Mouse (Mus musculus) hindbrain, embryonic 10.5 days (tissue): ENCODE results near the gene Gtf2a1l. TPM values are rescaled to one million over a fixed set of nuclear protein-coding genes. Genes with fewer than 3 reads are reported as not detected.
A peak's percentile ranks its signal among the peaks of the same experiment; 100 is the strongest.

Experiments used
- DNase-seq: peaks from one replicate; pipeline ENCODE4 v3.0.0-alpha.2; 2017; ENCODE audit warnings: low spot score
- H3K27ac ChIP-seq: fragments of 300-500 bp; sonication (generic); 2 replicates; pipeline ENCODE4 v1.5.1; 2016; ENCODE audit warnings: mild to moderate bottlenecking, moderate library complexity
- H3K27me3 ChIP-seq: fragments of 300-500 bp; sonication (generic); 2 replicates; pipeline ENCODE4 v1.6.1; 2016; ENCODE audit warnings: mild to moderate bottlenecking; ENCODE audit not compliant: poor library complexity, insufficient read depth, severe bottlenecking
- H3K36me3 ChIP-seq: fragments of 300-500 bp; sonication (generic); 2 replicates; pipeline ENCODE4 v1.6.1; 2016; ENCODE audit warnings: mild to moderate bottlenecking, moderate library complexity
- H3K4me1 ChIP-seq: fragments of 300-500 bp; sonication (generic); replicated peaks from 2 replicates; pipeline ENCODE4 v1.6.1; 2016; ENCODE audit warnings: mild to moderate bottlenecking
- H3K4me3 ChIP-seq: fragments of 300-500 bp; sonication (generic); 2 replicates; pipeline ENCODE4 v1.5.1; 2016; ENCODE audit warnings: mild to moderate bottlenecking, moderate library complexity
- H3K9me3 ChIP-seq: fragments of 300-500 bp; sonication (generic); 2 replicates; pipeline ENCODE4 v1.6.1; 2016; ENCODE audit warnings: mild to moderate bottlenecking, moderate library complexity
- WGBS: fragments of 180-500 bp; shearing (Covaris S2); methylation state at CpG from one replicate; pipeline ENCODE4 v1.1.7; 2016; 5-methylcytosine and 5-hydroxymethylcytosine counted together
- polyA plus RNA-seq: library from polyadenylated mRNA; unstranded; fragments of >200 nt; fragmentation: Nextera tagmentation; extraction: Ambion mirVana; gene quantifications from 2 replicates; pipeline ENCODE4 v1.2.1, GENCODE M21; 2016

Gtf2a1l gene
- polyA plus RNA-seq, 1 experiment from 2014 or later = 0.43 TPM

GRCm38 (mm10) chr17:88632631-88633030 is 35.8 kb upstream of the Gtf2a1l start:
- WGBS = 89% methylated on average over 3 of the region's 3 CpGs
- Histone ChIP-seq H3K4me1 (peaks cover 56% of the 10 kb centered on the region), H3K27ac (no peak overlapping the region)

GRCm38 (mm10) chr17:88636076-88636475 is 32.4 kb upstream of the Gtf2a1l start:
- DNase-seq = no peak
- Histone ChIP-seq H3K4me3 (no peak overlapping the region), H3K9me3 (no peaks in the 10 kb centered on the region), H3K4me1 (peaks cover 28% of the 10 kb centered on the region), H3K27me3 (no peaks in the 10 kb centered on the region), H3K27ac (no peak overlapping the region), H3K36me3 (peaks cover 9% of the 10 kb centered on the region)
- WGBS = 88% methylated on average over 14 of the region's 14 CpGs

More at GRCm38 (mm10) chr17:88632631-88633030, 35.8 kb upstream of the Gtf2a1l start:
- peaks cover 9% of the 10 kb centered on the region for H3K36me3 ChIP-seq
- DNase-seq = no peak
- no peak overlapping the region for H3K4me3 ChIP-seq
- H3K9me3 ChIP-seq = no peaks in the 10 kb centered on the region
- no peaks in the 10 kb centered on the region for H3K27me3 ChIP-seq

GRCm38 (mm10) chr17:88636587-88636986 is 31.9 kb upstream of the Gtf2a1l start:
- no peaks in the 10 kb centered on the region for H3K27me3 ChIP-seq
- peaks cover 9% of the 10 kb centered on the region for H3K36me3 ChIP-seq
- DNase-seq = peak; percentile 47
- WGBS = 29% methylated on average over 12 of the region's 12 CpGs
- peaks cover 23% of the 10 kb centered on the region for H3K4me1 ChIP-seq
- no peaks in the 10 kb centered on the region for H3K9me3 ChIP-seq
- no peak overlapping the region for H3K4me3 ChIP-seq
- no peak overlapping the region for H3K27ac ChIP-seq

GRCm38 (mm10) chr17:88641012-88641411 is 27.4 kb upstream of the Gtf2a1l start:
- Histone ChIP-seq H3K27me3 (no peaks in the 10 kb centered on the region), H3K4me1 (peaks cover 11% of the 10 kb centered on the region), H3K4me3 (no peak overlapping the region), H3K36me3 (0 out of 2 replicates have a peak, but pooled peaks cover 2% of the 10 kb centered on the region), H3K9me3 (no peaks in the 10 kb centered on the region), H3K27ac (no peak overlapping the region)
- WGBS = 28% methylated on average over 6 of the region's 6 CpGs
- DNase-seq = peak; percentile 72

GRCm38 (mm10) chr17:88641836-88642235 is 26.6 kb upstream of the Gtf2a1l start:
- H3K4me1 ChIP-seq = peaks cover 3% of the 10 kb centered on the region
- no peaks in the 10 kb centered on the region for H3K36me3 ChIP-seq
- no peak overlapping the region for H3K4me3 ChIP-seq
- H3K27me3 ChIP-seq = no peaks in the 10 kb centered on the region
- no peaks in the 10 kb centered on the region for H3K9me3 ChIP-seq
- DNase-seq = no peak
- WGBS = 86% methylated on average over 8 of the region's 8 CpGs
- no peak overlapping the region for H3K27ac ChIP-seq

- H3K9me3 ChIP-seq = no peaks in the 10 kb centered on the region
- no peak overlapping the region for H3K4me3 ChIP-seq
- H3K36me3 ChIP-seq = no peaks in the 10 kb centered on the region
- H3K27ac ChIP-seq = no peak overlapping the region
- no peaks in the 10 kb centered on the region for H3K4me1 ChIP-seq
- no peak for DNase-seq
- no peaks in the 10 kb centered on the region for H3K27me3 ChIP-seq
- WGBS = 88% methylated on average over 7 of the region's 7 CpGs
Observed at GRCm38 (mm10) chr17:88644876-88645275, 23.6 kb upstream of the Gtf2a1l start.

GRCm38 (mm10) chr17:88645299-88645698 is 23.2 kb upstream of the Gtf2a1l start:
- WGBS = 94% methylated on average over 11 of the region's 11 CpGs
- no peaks in the 10 kb centered on the region for H3K36me3 ChIP-seq
- H3K27ac ChIP-seq = no peak overlapping the region
- H3K4me1 ChIP-seq = no peaks in the 10 kb centered on the region
- no peak for DNase-seq
- H3K27me3 ChIP-seq = no peaks in the 10 kb centered on the region
- no peaks in the 10 kb centered on the region for H3K9me3 ChIP-seq
- H3K4me3 ChIP-seq = no peak overlapping the region

GRCm38 (mm10) chr17:88647149-88647548 is 21.3 kb upstream of the Gtf2a1l start:
- H3K36me3 ChIP-seq = no peaks in the 10 kb centered on the region
- H3K4me1 ChIP-seq = no peaks in the 10 kb centered on the region
- no peaks in the 10 kb centered on the region for H3K9me3 ChIP-seq
- no peak overlapping the region for H3K4me3 ChIP-seq
- no peak overlapping the region for H3K27ac ChIP-seq
- no peak for DNase-seq
- H3K27me3 ChIP-seq = no peaks in the 10 kb centered on the region
- 91% methylated on average over 3 of the region's 3 CpGs for WGBS

- Histone ChIP-seq H3K36me3 (no peaks in the 10 kb centered on the region), H3K27ac (no peak overlapping the region), H3K9me3 (no peaks in the 10 kb centered on the region), H3K4me3 (no peak overlapping the region), H3K4me1 (peaks cover 8% of the 10 kb centered on the region; the same call in 1 of the 2 replicates), H3K27me3 (no peaks in the 10 kb centered on the region)
- WGBS = 9% methylated on average over 9 of the region's 9 CpGs
- peak; percentile 64 for DNase-seq
Observed at GRCm38 (mm10) chr17:88652010-88652409, 16.4 kb upstream of the Gtf2a1l start.

GRCm38 (mm10) chr17:88652702-88653374 is 15.6 kb upstream of the Gtf2a1l start:
- Histone ChIP-seq H3K4me1 (peaks cover 8% of the 10 kb centered on the region; the same call in 1 of the 2 replicates), H3K27me3 (no peaks in the 10 kb centered on the region), H3K27ac (no peak overlapping the region), H3K36me3 (no peaks in the 10 kb centered on the region), H3K9me3 (no peaks in the 10 kb centered on the region), H3K4me3 (no peak overlapping the region)
- DNase-seq = peak; percentile 86
- 22% methylated on average over 21 of the region's 21 CpGs for WGBS

GRCm38 (mm10) chr17:88653375-88653769 is 15.1 kb upstream of the Gtf2a1l start:
- WGBS = 83% methylated on average over 4 of the region's 4 CpGs
- DNase-seq = no peak
- no peak overlapping the region for H3K27ac ChIP-seq

GRCm38 (mm10) chr17:88658510-88658909 is 9.9 kb upstream of the Gtf2a1l start:
- Histone ChIP-seq H3K36me3 (no peaks in the 10 kb centered on the region), H3K27me3 (no peaks in the 10 kb centered on the region), H3K9me3 (no peaks in the 10 kb centered on the region), H3K4me1 (no peaks in the 10 kb centered on the region), H3K27ac (no peak overlapping the region), H3K4me3 (no peak overlapping the region)
- no peak for DNase-seq
- 86% methylated on average over 6 of the region's 6 CpGs for WGBS

More at GRCm38 (mm10) chr17:88653375-88653769, 15.1 kb upstream of the Gtf2a1l start:
- Histone ChIP-seq H3K36me3 (no peaks in the 10 kb centered on the region), H3K9me3 (no peaks in the 10 kb centered on the region), H3K4me1 (peaks cover 8% of the 10 kb centered on the region; the same call in 1 of the 2 replicates), H3K27me3 (no peaks in the 10 kb centered on the region), H3K4me3 (no peak overlapping the region)

GRCm38 (mm10) chr17:88666076-88666475 is 2.4 kb upstream of the Gtf2a1l start:
- WGBS = 73% methylated on average over 2 of the region's 2 CpGs

More at GRCm38 (mm10) chr17:88666076-88666475, 2.4 kb upstream of the Gtf2a1l start:
- Histone ChIP-seq H3K4me3 (no peak overlapping the region), H3K4me1 (peaks cover 5% of the 10 kb centered on the region; the same call in 1 of the 2 replicates), H3K27ac (no peak overlapping the region), H3K36me3 (no peaks in the 10 kb centered on the region), H3K27me3 (no peaks in the 10 kb centered on the region), H3K9me3 (no peaks in the 10 kb centered on the region)
- no peak for DNase-seq
